Mouse (Mus musculus): ENCODE results near the gene Itpka. TPM values are rescaled to one million over a fixed set of nuclear protein-coding genes. Genes with fewer than 3 reads are reported as not detected.

Itpka gene
- total RNA-seq, 2 experiments from 2014 or later: 199 to 221 TPM

DNA sequence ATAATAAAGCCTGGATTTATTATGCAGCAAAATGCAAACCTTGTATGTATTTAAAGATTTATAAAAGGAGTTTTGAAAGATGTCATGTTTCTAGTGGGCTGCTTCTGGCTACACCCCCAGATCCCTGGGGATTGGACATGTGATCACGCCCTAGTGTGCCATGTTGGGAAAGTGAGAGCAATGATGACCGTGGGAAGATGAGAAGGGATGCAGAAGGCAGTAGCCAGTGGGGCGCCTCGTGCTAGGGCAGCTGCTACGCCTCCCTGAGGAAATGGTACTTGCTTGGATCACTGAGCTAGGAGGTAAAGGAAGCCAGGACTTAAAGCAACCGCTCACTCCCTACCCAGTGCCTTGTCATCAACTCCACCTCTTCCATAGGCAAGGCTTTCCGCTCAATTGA lies 5.4 kb downstream of the Itpka start:
- intact Hi-C loops (cut with DNase I): no loop called here
- DNase-seq (ENCODE audit: low spot score in 2 of 2): peak; percentile 78 to 86

GRCm38 (mm10) chr2:119749260-119749659 lies 7.1 kb downstream of the Itpka start:
- intact Hi-C loops (cut with DNase I): no loop called here
- no peak for DNase-seq (ENCODE audit: low spot score in 2 of 2)

DNA sequence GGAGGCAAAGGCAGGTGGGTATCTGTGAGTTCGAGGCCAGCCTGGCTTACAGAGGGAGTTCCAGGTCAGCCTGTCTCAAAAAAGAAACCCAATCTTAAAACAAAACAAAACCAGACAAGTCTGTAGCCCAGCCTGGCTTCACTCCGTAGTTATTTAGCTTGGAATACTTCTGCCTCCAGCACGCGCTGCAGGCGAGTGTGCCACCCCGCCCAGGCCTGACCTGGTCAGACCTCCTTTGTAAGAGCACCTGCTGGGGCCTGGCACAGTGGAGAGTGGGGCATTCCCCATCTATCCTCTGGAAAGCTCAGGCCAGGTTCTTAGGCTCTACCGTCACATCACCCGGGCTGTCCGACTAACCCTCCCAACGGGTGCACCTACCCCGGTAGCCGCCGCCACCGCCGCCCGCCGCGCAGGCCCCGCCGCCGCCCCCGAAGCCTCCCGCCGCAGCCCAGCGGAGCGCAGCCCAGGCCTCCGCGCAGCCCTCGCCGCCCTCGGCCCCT lies 15.5 kb downstream of the Itpka start:
- intact Hi-C loops (cut with DNase I): no loop called here
- no peak for DNase-seq (ENCODE audit: low spot score in 2 of 2)

DNA sequence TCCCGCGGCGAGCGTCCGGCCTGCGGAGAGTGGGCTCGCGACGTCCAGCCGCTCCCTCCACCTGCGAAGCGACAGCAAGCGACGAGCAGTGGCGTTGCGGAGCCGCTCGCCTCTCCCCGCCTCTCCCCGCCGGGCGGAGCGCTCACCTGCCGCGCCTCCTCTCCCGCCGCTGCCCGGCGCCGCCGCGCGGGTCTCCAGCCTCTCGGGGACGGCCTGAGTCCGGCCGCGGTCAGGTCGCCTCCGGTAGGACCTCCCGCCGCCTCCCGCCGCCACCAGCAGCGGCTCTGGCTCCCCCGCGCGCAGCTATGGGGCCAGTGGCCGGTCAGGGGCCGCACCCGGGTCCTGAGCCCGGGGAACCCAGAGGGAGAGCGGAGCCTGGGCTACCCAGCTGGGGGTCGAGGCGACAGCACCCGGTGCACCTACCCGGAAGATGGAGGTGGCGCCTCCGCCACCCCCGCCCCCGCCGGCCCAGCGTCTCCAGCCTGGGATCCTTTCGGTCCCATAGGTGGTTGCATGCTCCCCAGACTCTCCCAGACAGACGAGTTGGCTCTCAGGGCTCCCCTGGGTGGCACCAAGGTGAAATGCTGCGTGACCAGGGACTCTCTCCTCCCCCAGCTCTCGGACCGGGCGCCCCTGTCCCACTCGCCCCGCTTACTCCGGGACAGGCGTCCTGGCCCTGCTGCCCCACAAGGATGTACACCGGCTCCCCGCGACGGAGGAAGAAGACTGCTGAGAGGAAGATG lies 16.1 kb downstream of the Itpka start:
- peak in 1 of 2 experiments; percentile 56 for DNase-seq (ENCODE audit: low spot score in 2 of 2)
- intact Hi-C loops (cut with DNase I): no loop called here

DNA sequence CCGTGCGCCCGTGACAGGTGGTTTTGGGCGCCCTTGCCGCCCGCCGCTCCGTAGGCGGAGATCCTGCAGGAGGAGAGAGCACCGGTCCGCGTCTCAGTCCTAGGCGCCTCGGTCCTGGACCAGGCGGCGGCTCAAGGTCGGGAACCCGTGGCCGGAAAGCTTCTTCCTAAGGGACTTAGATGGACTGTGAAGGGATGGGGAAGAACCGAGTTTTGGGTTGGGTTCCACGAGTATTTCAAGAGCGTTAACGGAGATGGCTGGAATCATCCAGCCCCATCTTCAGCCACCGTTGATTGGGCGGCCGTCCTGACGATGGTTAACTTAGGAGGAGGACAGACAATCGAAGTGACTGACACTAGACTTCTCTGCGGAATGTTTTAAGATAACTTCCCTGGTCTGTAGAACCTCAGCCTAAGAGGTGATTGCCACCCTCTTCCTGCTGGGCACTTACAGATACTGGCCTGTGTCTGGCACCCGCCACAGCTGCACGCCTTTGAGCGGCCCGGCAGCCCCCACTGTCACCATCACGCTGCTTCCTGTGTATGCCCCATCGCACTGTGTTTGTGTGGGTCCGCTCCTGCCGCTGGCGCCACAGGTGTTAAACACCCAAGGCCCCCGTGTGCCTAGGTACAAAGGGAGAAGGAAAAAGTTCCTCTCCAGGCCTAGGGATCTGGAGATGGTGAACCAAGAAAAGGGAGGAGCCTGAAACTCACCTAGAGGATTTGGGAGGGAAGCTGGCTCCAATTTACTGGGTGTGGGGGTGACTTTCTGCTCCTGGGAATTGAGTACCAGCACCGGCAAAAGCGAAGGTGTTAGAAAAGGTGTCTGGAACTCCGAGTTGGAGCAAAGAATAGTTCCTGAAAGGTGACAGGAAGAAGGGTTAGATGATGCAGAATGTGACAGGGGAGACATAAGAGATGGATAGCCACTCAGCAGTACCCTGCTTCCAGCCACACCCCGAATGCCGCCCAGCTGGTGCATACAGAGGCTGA lies 17.0 kb downstream of the Itpka start:
- intact Hi-C loops (cut with DNase I): no loop called here
- peak in 1 of 2 experiments; percentile 45 for DNase-seq (ENCODE audit: low spot score in 2 of 2)

GRCm38 (mm10) chr2:119760251-119760650 lies 18.1 kb downstream of the Itpka start, which contains the start of gene Ltk:
Ltk (minus strand) TSS chr2:119760431.
- no peak for DNase-seq (ENCODE audit: low spot score in 2 of 2)

DNA sequence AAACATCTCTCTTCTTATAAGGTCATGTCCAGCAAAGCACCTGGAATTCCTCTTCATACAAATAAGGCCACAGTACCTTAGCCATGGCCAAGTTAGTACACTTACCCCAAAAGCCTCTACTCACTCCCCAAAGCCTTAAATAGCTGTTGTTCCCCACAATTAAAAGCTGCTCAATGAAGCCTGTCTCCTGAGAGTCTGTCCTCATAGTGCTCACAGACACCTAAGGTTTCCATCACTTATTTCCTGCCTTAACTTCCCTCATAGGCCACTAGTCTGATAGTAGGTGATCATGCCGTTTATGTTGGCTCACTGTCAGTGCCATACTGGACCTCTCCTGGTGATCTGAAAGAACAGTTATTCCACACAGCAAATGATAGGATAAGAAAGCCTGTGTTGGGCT lies 20.1 kb downstream of the Itpka start:
- no peak for DNase-seq (ENCODE audit: low spot score in 2 of 2)
- intact Hi-C loops (cut with DNase I): no loop called here

More at GRCm38 (mm10) chr2:119760251-119760650, 18.1 kb downstream of the Itpka start, which contains the start of gene Ltk:
- intact Hi-C loops (cut with DNase I): no loop called here

GRCm38 (mm10) chr2:119763924-119764323 lies 21.8 kb downstream of the Itpka start:
- no peak for DNase-seq (ENCODE audit: low spot score in 2 of 2)

GRCm38 (mm10) chr2:119767246-119767645 lies 25.1 kb downstream of the Itpka start:
- no peak for DNase-seq (ENCODE audit: low spot score in 2 of 2)
- intact Hi-C loops (cut with DNase I): no loop called here

More at GRCm38 (mm10) chr2:119763924-119764323, 21.8 kb downstream of the Itpka start:
- intact Hi-C loops (cut with DNase I): no loop called here

DNA sequence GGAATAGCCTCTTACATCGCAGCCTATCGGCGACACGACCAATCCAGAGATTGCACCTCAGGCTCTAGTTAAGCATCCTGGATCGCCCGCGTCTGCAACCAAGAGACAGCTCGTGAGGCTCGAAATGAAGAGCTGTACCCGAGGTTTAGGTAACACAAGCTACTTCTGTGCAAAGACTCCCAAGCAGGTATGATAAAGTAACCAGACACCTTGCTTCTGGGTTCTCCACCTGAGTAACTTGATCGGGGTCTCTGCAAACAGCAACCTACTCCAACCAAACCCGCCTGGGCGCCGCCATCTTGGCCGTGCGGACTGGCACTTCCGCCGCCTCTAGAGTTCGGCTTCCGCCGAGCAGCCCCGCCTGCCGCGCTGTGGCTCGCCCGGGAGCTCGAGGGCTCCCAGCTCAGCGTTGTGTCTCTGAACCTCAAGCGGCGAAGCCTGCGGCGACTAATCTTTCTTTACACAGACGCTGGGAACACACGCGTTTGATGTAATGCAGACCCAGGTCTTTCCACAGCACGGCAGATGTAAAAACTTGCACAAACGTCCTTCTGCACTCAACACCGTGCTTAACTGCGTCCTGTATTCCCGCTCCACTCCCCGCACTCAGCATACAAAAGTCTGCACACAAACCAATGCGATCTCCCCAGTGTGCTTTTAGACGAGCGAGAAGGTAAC lies 45.2 kb downstream of the Itpka start, which contains the start of gene Rpap1:
TSS of gene Rpap1 (minus strand) at position 332 of the 678 bp plus-strand sequence.
- intact Hi-C loops (cut with DNase I): loop anchor here (10.0 kb wide), 1 partner anchor 157 kb away; no protein-coding TSS in a partner anchor

GRCm38 (mm10) chr2:119789996-119790395 lies 47.9 kb downstream of the Itpka start:
- intact Hi-C loops (cut with DNase I): loop anchor here (10.0 kb wide), 1 partner anchor 155 kb away; no protein-coding TSS in a partner anchor
- DNase-seq (ENCODE audit: low spot score in 2 of 2): no peak

More for the DNA sequence above, 45.2 kb downstream of the Itpka start, which contains the start of gene Rpap1:
- peak; percentile 87 for DNase-seq (ENCODE audit: low spot score in 2 of 2)

DNA sequence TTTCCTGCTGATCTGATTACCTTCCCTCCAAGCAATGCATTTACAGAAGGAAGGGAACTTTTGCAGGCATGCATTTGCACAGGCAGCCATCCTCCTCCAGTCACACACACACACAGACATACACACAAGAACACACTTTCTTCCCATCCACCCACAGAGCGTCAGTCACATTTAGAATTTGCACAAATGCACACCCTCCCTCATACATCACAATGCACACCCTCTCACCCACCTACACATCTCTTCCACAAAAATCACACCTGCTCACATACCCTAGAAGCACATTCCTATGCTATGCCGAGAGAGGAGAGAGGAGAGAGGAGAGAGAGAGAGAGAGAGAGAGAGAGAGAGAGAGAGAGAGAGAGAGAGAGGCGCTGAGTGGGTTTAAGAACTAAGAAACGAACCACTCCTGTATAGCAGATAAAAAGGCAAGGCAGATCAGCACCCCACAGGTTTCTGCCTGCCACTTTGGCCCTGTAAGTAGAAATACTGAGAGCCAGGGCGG lies 55.2 kb downstream of the Itpka start, which contains the start of gene Tyro3:
TSS of gene Tyro3 (plus strand) at position 455 of the 505 bp plus-strand sequence.
- peak; percentile 53 to 70 for DNase-seq (ENCODE audit: low spot score in 2 of 2)
- intact Hi-C loops (cut with DNase I): loop anchor here (5.0 kb wide), 1 partner anchor 75 kb away; no protein-coding TSS in a partner anchor

DNA sequence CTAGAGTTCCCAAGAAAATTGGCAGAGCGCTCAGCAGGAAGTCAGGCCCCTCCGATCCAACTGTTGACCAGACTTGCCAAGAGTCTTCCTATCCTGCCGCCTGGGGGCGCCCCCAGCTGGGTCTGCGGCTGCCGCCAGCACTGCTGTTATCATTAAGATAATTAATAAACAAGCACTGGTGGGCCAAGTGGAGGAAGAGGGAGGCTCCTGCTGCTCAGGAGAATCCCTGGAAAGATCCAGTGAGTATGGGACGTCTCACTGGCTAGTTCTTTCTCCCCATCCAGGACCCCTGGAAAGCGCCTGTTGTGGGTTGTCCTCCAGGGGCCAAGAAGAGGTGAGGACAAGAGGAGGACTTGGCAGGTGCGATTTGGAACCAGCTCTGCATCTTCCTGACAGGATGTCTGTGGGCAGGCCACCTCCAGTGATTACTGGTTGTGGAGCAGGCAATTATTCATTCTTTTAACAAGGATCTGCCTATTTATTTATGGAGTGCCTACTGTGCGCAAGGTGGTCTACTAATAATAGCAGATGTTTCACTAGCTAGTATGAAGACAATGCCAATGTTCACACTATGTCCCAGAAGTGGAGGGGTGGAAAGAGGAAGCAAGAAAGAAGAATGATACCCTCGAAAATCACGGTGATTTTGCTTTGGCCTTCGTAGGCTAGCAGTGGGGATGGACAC lies 56.2 kb downstream of the Itpka start:
- no peak for DNase-seq (ENCODE audit: low spot score in 2 of 2)
- intact Hi-C loops (cut with DNase I): loop anchor here (2.0 to 5.0 kb wide), 2 partner anchors 56 to 74 kb away; partner anchors contain the start of gene Itpka

GRCm38 (mm10) chr2:119799181-119799960 lies 57.2 kb downstream of the Itpka start:
- peak; percentile 52 to 67 for DNase-seq (ENCODE audit: low spot score in 2 of 2)
- intact Hi-C loops (cut with DNase I): loop anchor here (1.0 to 5.0 kb wide), 3 partner anchors 57 to 98 kb away; partner anchors contain the start of genes Itpka and Mga

DNA sequence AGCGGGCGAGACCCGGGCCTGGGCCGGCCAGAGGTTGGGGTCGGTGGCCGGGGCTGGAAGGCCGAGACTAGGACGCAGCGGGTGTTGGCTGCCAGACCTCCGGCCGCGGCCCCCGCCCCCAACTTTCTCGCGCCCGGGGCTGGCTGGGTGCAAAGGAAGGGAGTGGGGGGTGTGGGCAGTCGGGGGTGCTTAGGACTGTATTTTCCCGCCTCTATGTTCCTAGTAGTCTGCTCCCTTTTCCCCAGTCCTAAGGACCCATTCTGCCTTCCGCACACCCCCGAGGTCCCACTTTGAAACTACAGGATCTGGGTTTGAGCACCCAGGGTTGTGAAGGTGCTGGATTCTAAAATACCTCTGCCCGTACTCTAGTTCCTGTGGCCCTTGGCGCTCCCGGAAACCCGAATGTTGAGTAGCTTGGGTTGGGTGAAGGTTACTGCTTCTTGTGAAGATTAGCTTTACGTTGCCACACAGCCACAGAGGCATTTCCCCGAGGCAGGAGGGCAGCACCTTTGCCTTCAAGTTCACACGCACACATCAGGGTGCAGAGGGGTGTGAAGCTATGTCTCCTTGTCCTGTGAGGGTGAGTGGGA lies 57.9 kb downstream of the Itpka start:
- intact Hi-C loops (cut with DNase I): loop anchor here (1.0 to 5.0 kb wide), 4 partner anchors 43 to 97 kb away; partner anchors contain the start of genes Itpka and Mga
- DNase-seq (ENCODE audit: low spot score in 2 of 2): peak in 1 of 2 experiments; percentile 34
